Mouse (Mus musculus) kidney, postnatal 25 days (tissue): ENCODE data around the gene 2010111I01Rik.

Source experiments
- DNase-seq, 2 experiments: peaks; one replicate each; pipeline ENCODE4 v3.0.0; 2021; ENCODE audit warnings: mixed read lengths in 2 of 2

2010111I01Rik gene

GRCm38 (mm10) chr13:63170282-63171073, 205.8 kb downstream of the 2010111I01Rik start:
- DNase-seq = peak in 1 of 2 experiments; percentile 35

- DNase-seq = peak in 1 of 2 experiments; percentile 38
Observed at GRCm38 (mm10) chr13:63171347-63172096, 206.8 kb downstream of the 2010111I01Rik start.

- DNase-seq = no peak
Observed at GRCm38 (mm10) chr13:63172097-63172445, 207.4 kb downstream of the 2010111I01Rik start.

- peak in 1 of 2 experiments; percentile 14 for DNase-seq
Observed at GRCm38 (mm10) chr13:63174252-63175020, 209.7 kb downstream of the 2010111I01Rik start.

GRCm38 (mm10) chr13:63176131-63176530, 211.4 kb downstream of the 2010111I01Rik start:
- peak in 1 of 2 experiments; percentile 5 for DNase-seq

- no peak for DNase-seq
Observed at GRCm38 (mm10) chr13:63177232-63177631, 212.5 kb downstream of the 2010111I01Rik start.

- DNase-seq = no peak
Observed at GRCm38 (mm10) chr13:63180641-63181235, 216.0 kb downstream of the 2010111I01Rik start.

GRCm38 (mm10) chr13:63184946-63185345, 220.3 kb downstream of the 2010111I01Rik start:
- DNase-seq = peak; percentile 26 to 62

GRCm38 (mm10) chr13:63186217-63186616, 221.5 kb downstream of the 2010111I01Rik start:
- DNase-seq = no peak

- no peak for DNase-seq
Observed at GRCm38 (mm10) chr13:63186642-63187041, 221.9 kb downstream of the 2010111I01Rik start.

- peak; percentile 41 to 73 for DNase-seq
Observed at GRCm38 (mm10) chr13:63187145-63188143, 222.8 kb downstream of the 2010111I01Rik start.

GRCm38 (mm10) chr13:63188306-63188705, 223.6 kb downstream of the 2010111I01Rik start:
- DNase-seq = no peak

GRCm38 (mm10) chr13:63188811-63189210, 224.1 kb downstream of the 2010111I01Rik start:
- peak; percentile 82 to 87 for DNase-seq

GRCm38 (mm10) chr13:63193423-63193822, 228.7 kb downstream of the 2010111I01Rik start:
- no peak for DNase-seq

- DNase-seq = no peak
Observed at GRCm38 (mm10) chr13:63198038-63198437, 233.3 kb downstream of the 2010111I01Rik start.

- DNase-seq = no peak
Observed at GRCm38 (mm10) chr13:63199588-63199987, 234.9 kb downstream of the 2010111I01Rik start.

GRCm38 (mm10) chr13:63203502-63204278, 239.0 kb downstream of the 2010111I01Rik start:
- no peak for DNase-seq

GRCm38 (mm10) chr13:63205750-63206149, 241.1 kb downstream of the 2010111I01Rik start:
- no peak for DNase-seq

GRCm38 (mm10) chr13:63206396-63206795, 241.7 kb downstream of the 2010111I01Rik start:
- DNase-seq = no peak

GRCm38 (mm10) chr13:63216537-63216936, 251.8 kb downstream of the 2010111I01Rik start:
- DNase-seq = no peak
